Mouse (Mus musculus) stomach, postnatal 0 days (tissue): Measurements from ENCODE around the gene Btbd2.

Experiments used
- CTCF ChIP-seq: IDR thresholded peaks from 2 replicates; pipeline ENCODE4 v1.5.1; 2016; ENCODE audit warnings: antibody characterized with exemption, low read depth, mild to moderate bottlenecking, moderate library complexity
- EP300 ChIP-seq: optimal IDR thresholded peaks from 2 replicates; pipeline ENCODE3; 2016; ENCODE audit warnings: antibody characterized with exemption

DNA sequence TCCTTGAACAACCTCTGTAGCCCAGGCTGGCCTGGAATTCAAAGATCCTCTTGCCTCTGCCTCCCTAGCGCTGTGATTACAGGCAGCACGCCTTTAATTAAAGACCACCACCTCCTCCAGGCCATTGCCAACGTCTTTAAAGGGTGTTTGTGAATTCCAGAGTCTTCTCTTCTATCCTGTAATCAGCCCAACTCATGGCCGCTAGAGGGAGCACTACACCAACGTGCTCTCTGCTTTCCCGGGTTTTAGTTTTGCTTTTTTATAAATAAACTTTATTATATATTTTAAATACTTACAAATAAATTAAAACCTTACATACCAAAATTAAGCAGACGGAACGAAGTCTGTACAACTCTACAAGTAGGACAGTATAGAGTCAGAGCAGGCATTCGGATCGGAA lies 2.3 kb upstream of the Btbd2 start:
- TF ChIP-seq CTCF: peak; percentile 84
- TF ChIP-seq EP300: no peak
